Mouse (Mus musculus) limb, embryonic 12.5 days (tissue): Measurements from ENCODE around the gene Olfr619. TPM values are rescaled to one million over a fixed set of nuclear protein-coding genes. Genes with fewer than 3 reads are reported as not detected.

Source experiments
- ATAC-seq: fragments of 200-750 bp; cut with Nextera tagmentation; 2 replicates; pipeline ENCODE4 v1.8.0; 2017; ENCODE audit warnings: low read depth, moderate TSS enrichment; ENCODE audit not compliant: insufficient number of reproducible peaks, insufficient read depth, low FRiP score, low TSS enrichment
- H3K27ac ChIP-seq: fragments of 300-500 bp; sonication (generic); 2 replicates; pipeline ENCODE4 v1.5.1; 2016; ENCODE audit warnings: mild to moderate bottlenecking, moderate library complexity
- H3K27me3 ChIP-seq: fragments of 300-500 bp; sonication (generic); 2 replicates; pipeline ENCODE4 v1.6.1; 2016; ENCODE audit warnings: mild to moderate bottlenecking, moderate library complexity
- H3K36me3 ChIP-seq: fragments of 300-500 bp; sonication (generic); 2 replicates; pipeline ENCODE4 v1.6.1; 2016; ENCODE audit warnings: mild to moderate bottlenecking, moderate library complexity
- H3K4me1 ChIP-seq: fragments of 300-500 bp; sonication (generic); replicated peaks from 2 replicates; pipeline ENCODE4 v1.6.1; 2016
- H3K4me2 ChIP-seq: fragments of 300-500 bp; sonication (generic); 2 replicates; pipeline ENCODE4 v1.6.1; 2016; ENCODE audit warnings: mild to moderate bottlenecking, moderate library complexity
- H3K4me3 ChIP-seq: fragments of 300-500 bp; sonication (generic); replicated peaks from 2 replicates; pipeline ENCODE4 v1.5.1; 2016; ENCODE audit warnings: mild to moderate bottlenecking
- H3K9ac ChIP-seq: fragments of 300-500 bp; sonication (generic); replicated peaks from 2 replicates; pipeline ENCODE4 v1.6.1; 2016; ENCODE audit warnings: mild to moderate bottlenecking, moderate library complexity
- H3K9me3 ChIP-seq: fragments of 300-500 bp; sonication (generic); 2 replicates; pipeline ENCODE4 v1.6.1; 2016; ENCODE audit warnings: mild to moderate bottlenecking, moderate library complexity
- WGBS: fragments of 180-500 bp; shearing (Covaris S2); methylation state at CpG from one replicate; pipeline ENCODE4 v1.1.7; 2016; 5-methylcytosine and 5-hydroxymethylcytosine counted together
- polyA plus RNA-seq: library from polyadenylated mRNA; unstranded; fragments of >200 nt; fragmentation: Nextera tagmentation; extraction: Ambion mirVana; gene quantifications from 2 replicates; pipeline ENCODE4 v1.2.1, GENCODE M21; 2016

The Olfr619 gene
- not detected in 2 replicates for polyA plus RNA-seq

GRCm38 (mm10) chr7:103600275-103600674, at the start of gene Olfr619:
TSS of gene Olfr619 (plus strand) at chr7:103600575.
- ATAC-seq: no peak
- H3K4me2 ChIP-seq: no peak within 1 kb of the TSS
- no peaks in the 10 kb centered on the region for H3K36me3 ChIP-seq
- H3K9me3 ChIP-seq: no peaks in the 10 kb centered on the region
- no peak within 1 kb of the TSS for H3K27ac ChIP-seq
- no peak within 1 kb of the TSS for H3K9ac ChIP-seq
- no peaks in the 10 kb centered on the region for H3K4me1 ChIP-seq
- no peaks in the 10 kb centered on the region for H3K27me3 ChIP-seq
- H3K4me3 ChIP-seq: no peak within 1 kb of the TSS

- Histone ChIP-seq H3K9me3 (no peaks in the 10 kb centered on the region), H3K27me3 (no peaks in the 10 kb centered on the region), H3K4me1 (no peaks in the 10 kb centered on the region), H3K4me3 (no peak within 1 kb of the TSS), H3K36me3 (no peaks in the 10 kb centered on the region), H3K9ac (no peak within 1 kb of the TSS), H3K27ac (no peak within 1 kb of the TSS), H3K4me2 (no peak within 1 kb of the TSS)
- ATAC-seq: no peak
- WGBS: 85% methylated on average over 2 of the region's 2 CpGs
These were observed 44.6 kb upstream of the Olfr619 start, which contains the start of gene Olfr615 for GRCm38 (mm10) chr7:103555779-103556178. TSS of gene Olfr615 (plus strand) at chr7:103556079.

GRCm38 (mm10) chr7:103569043-103569442, 31.3 kb upstream of the Olfr619 start, which contains the start of gene Olfr616:
TSS of gene Olfr616 (minus strand) at chr7:103569143.
- 71% methylated on average over 3 of the region's 3 CpGs for WGBS
- H3K4me1 ChIP-seq: no peaks in the 10 kb centered on the region

GRCm38 (mm10) chr7:103572761-103573160, 27.6 kb upstream of the Olfr619 start, which contains the start of gene Olfr617:
TSS of gene Olfr617 (plus strand) at chr7:103573061.
- Histone ChIP-seq H3K4me3 (no peak within 1 kb of the TSS), H3K4me1 (no peaks in the 10 kb centered on the region), H3K27ac (no peak within 1 kb of the TSS), H3K9me3 (no peaks in the 10 kb centered on the region), H3K27me3 (no peaks in the 10 kb centered on the region), H3K36me3 (no peaks in the 10 kb centered on the region), H3K9ac (no peak within 1 kb of the TSS), H3K4me2 (no peak within 1 kb of the TSS)
- ATAC-seq: no peak
- 83% methylated on average over 1 of the region's 1 CpGs for WGBS

More at GRCm38 (mm10) chr7:103569043-103569442, 31.3 kb upstream of the Olfr619 start, which contains the start of gene Olfr616:
- H3K27ac ChIP-seq: no peak within 1 kb of the TSS
- ATAC-seq: no peak
- H3K9me3 ChIP-seq: no peaks in the 10 kb centered on the region
- no peaks in the 10 kb centered on the region for H3K36me3 ChIP-seq
- no peak within 1 kb of the TSS for H3K9ac ChIP-seq
- no peak within 1 kb of the TSS for H3K4me2 ChIP-seq
- no peaks in the 10 kb centered on the region for H3K27me3 ChIP-seq
- H3K4me3 ChIP-seq: no peak within 1 kb of the TSS

- ATAC-seq: no peak
- no peaks in the 10 kb centered on the region for H3K27me3 ChIP-seq
- no peaks in the 10 kb centered on the region for H3K4me1 ChIP-seq
- H3K4me3 ChIP-seq: no peak within 1 kb of the TSS
- WGBS: 66% methylated on average over 2 of the region's 2 CpGs
- H3K9me3 ChIP-seq: no peaks in the 10 kb centered on the region
- H3K36me3 ChIP-seq: no peaks in the 10 kb centered on the region
- no peak within 1 kb of the TSS for H3K4me2 ChIP-seq
- H3K9ac ChIP-seq: no peak within 1 kb of the TSS
- H3K27ac ChIP-seq: no peak within 1 kb of the TSS
These were observed 10.6 kb upstream of the Olfr619 start, which contains the start of gene Olfr618 for GRCm38 (mm10) chr7:103589803-103590202. TSS of gene Olfr618 (plus strand) at chr7:103590103.

GRCm38 (mm10) chr7:103607425-103607824, 7.0 kb downstream of the Olfr619 start:
- no peaks in the 10 kb centered on the region for H3K4me1 ChIP-seq
- no peaks in the 10 kb centered on the region for H3K36me3 ChIP-seq
- H3K27ac ChIP-seq: no peak overlapping the region
- H3K4me2 ChIP-seq: no peak overlapping the region
- H3K9me3 ChIP-seq: no peaks in the 10 kb centered on the region
- no peak overlapping the region for H3K4me3 ChIP-seq
- no peak for ATAC-seq
- 86% methylated on average over 2 of the region's 2 CpGs for whole genome bisulfite sequencing
- H3K9ac ChIP-seq: no peak overlapping the region
- no peaks in the 10 kb centered on the region for H3K27me3 ChIP-seq

- H3K9me3 ChIP-seq: no peaks in the 10 kb centered on the region
- H3K27me3 ChIP-seq: no peaks in the 10 kb centered on the region
- no peak within 1 kb of the TSS for H3K9ac ChIP-seq
- H3K4me2 ChIP-seq: no peak within 1 kb of the TSS
- no peak within 1 kb of the TSS for H3K27ac ChIP-seq
- WGBS: 74% methylated on average over 2 of the region's 2 CpGs
- H3K4me1 ChIP-seq: no peaks in the 10 kb centered on the region
- H3K4me3 ChIP-seq: no peak within 1 kb of the TSS
- no peaks in the 10 kb centered on the region for H3K36me3 ChIP-seq
- ATAC-seq: no peak
These were observed 12.1 kb downstream of the Olfr619 start, which contains the start of gene Olfr620 for GRCm38 (mm10) chr7:103612434-103612833. TSS of gene Olfr620 (minus strand) at chr7:103612534.

GRCm38 (mm10) chr7:103636795-103637194, 36.4 kb downstream of the Olfr619 start:
- Histone ChIP-seq H3K9me3 (no peaks in the 10 kb centered on the region), H3K4me1 (no peaks in the 10 kb centered on the region), H3K27ac (no peak overlapping the region), H3K4me3 (no peak overlapping the region), H3K4me2 (no peak overlapping the region), H3K9ac (no peak overlapping the region), H3K27me3 (no peaks in the 10 kb centered on the region), H3K36me3 (no peaks in the 10 kb centered on the region)
- ATAC-seq: no peak

- H3K9me3 ChIP-seq: no peaks in the 10 kb centered on the region
- no peak for ATAC-seq
- H3K27me3 ChIP-seq: no peaks in the 10 kb centered on the region
- WGBS: 89% methylated on average over 1 of the region's 1 CpGs
- H3K4me2 ChIP-seq: no peak within 1 kb of the TSS
- no peaks in the 10 kb centered on the region for H3K36me3 ChIP-seq
- H3K4me1 ChIP-seq: no peaks in the 10 kb centered on the region
- no peak within 1 kb of the TSS for H3K4me3 ChIP-seq
- no peak within 1 kb of the TSS for H3K9ac ChIP-seq
- H3K27ac ChIP-seq: no peak within 1 kb of the TSS
These were observed 42.2 kb downstream of the Olfr619 start, which contains the start of gene Olfr622 for GRCm38 (mm10) chr7:103642602-103643001. TSS of gene Olfr622 (minus strand) at chr7:103642702.

GRCm38 (mm10) chr7:103644070-103644469, 43.7 kb downstream of the Olfr619 start:
- H3K4me3 ChIP-seq: no peak overlapping the region
- H3K36me3 ChIP-seq: no peaks in the 10 kb centered on the region
- no peak overlapping the region for H3K27ac ChIP-seq
- H3K27me3 ChIP-seq: no peaks in the 10 kb centered on the region
- 81% methylated on average over 4 of the region's 4 CpGs for WGBS
- H3K9ac ChIP-seq: no peak overlapping the region
- no peaks in the 10 kb centered on the region for H3K4me1 ChIP-seq
- H3K9me3 ChIP-seq: no peaks in the 10 kb centered on the region
- no peak overlapping the region for H3K4me2 ChIP-seq
- ATAC-seq: no peak
